Comparison of ENCODE assay signal across 1 mouse cellular context in genomic region chr19:42104681-42105080, GRCm38 (mm10).
TF ChIP-seq lines count a peak whose summit lies in the region.

No protein-coding gene starts in this region.

TF ChIP-seq in CH12.LX, 34 proteins besides CTCF, POLR2A, EP300 and RAD21 (continued from another document):
- no peak for TF ChIP-seq IRF4 (IDR thresholded peaks at IDR 0.05; ENCODE audit: low read depth, low read length)
- no peak for TF ChIP-seq MEF2A (IDR thresholded peaks at IDR 0.05; ENCODE audit: borderline replicate concordance, low read depth, low read length)
- TF ChIP-seq PAX5 (IDR thresholded peaks at IDR 0.05; ENCODE audit: low read length) = no peak
- TF ChIP-seq HCFC1 (IDR thresholded peaks at IDR 0.05; ENCODE audit: low read depth, low read length) = no peak
- TF ChIP-seq CHD2 (IDR thresholded peaks at IDR 0.05; ENCODE audit: low read length) = no peak
- TF ChIP-seq ZNF384 (IDR thresholded peaks at IDR 0.05; ENCODE audit: low read depth, low read length) = no peak
